Mouse (Mus musculus): ENCODE results near the gene Atg4d. TPM values are rescaled to one million over a fixed set of nuclear protein-coding genes. Genes with fewer than 3 reads are reported as not detected.
"Not testable (repeated sequence)": the region's sequence is repeated elsewhere in the genome, so short reads cannot be mapped to it uniquely, and the experiment has no call there.

The Atg4d gene
- polyA plus RNA-seq (2017; shearing (Covaris generic)) = 10 to 100 TPM; 25.3 to 29.8 TPM

GRCm38 (mm10) chr9:21265000-21265561, at the start of gene Atg4d:
Gene Atg4d (plus strand): TSS chr9:21265293.
- ATAC-seq = peak; percentile 98

GRCm38 (mm10) chr9:21216050-21216841, 48.8 kb upstream of the Atg4d start:
- no peak for ATAC-seq

- no peak for ATAC-seq
Observed at GRCm38 (mm10) chr9:21219820-21220219, 45.3 kb upstream of the Atg4d start.

- peak; percentile 88 for ATAC-seq
Observed at GRCm38 (mm10) chr9:21220490-21221382, 44.4 kb upstream of the Atg4d start.

DNA sequence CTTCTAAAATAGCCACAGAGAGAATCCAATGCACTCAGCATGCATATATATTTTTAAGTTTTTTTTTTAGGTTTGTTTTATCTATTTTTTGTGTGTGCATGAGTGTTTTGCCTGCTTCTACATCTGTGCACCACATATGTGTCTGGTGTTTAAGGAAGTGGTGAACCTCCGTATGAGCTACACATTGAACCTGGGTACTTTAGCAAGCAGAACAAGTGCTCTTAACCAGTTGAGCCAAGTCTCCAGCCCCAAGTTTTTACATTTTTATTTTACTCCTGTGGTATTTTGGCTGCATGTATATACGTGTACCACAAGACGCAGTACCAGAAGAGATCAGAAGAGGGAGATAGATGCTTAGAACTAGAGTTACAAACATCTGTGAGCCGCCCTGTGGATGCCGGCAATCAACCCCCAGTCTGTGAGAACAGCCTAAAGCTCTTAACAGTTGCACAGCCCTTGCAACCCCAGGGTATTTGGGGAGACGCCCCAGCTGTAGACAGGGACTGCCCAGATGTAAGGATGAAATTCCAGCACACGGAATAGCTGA, 43.6 kb upstream of the Atg4d start:
- peak; percentile 75 for ATAC-seq

GRCm38 (mm10) chr9:21223490-21223889, 41.6 kb upstream of the Atg4d start:
- ATAC-seq = not testable (repeated sequence)

GRCm38 (mm10) chr9:21223906-21224305, 41.2 kb upstream of the Atg4d start:
- ATAC-seq = no peak

GRCm38 (mm10) chr9:21224576-21225414, 40.3 kb upstream of the Atg4d start:
- ATAC-seq = peak; percentile 32

DNA sequence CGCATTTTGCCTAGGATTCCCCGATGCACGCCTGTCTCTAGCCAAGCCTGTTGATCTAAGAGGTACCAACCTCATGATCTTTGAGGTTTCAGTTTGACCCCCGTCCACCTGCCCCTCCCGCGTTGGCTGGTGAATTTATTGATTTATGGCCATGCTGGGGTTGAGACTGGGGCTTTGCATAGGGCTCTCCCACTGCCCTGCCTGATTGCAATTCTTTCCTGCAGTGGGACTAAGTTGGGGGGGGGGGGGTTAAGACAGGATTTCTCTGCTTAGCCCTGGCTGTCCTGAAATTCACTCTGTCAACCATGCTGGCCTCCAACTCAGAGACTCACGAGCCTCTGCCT, 39.7 kb upstream of the Atg4d start:
- no peak for ATAC-seq

DNA sequence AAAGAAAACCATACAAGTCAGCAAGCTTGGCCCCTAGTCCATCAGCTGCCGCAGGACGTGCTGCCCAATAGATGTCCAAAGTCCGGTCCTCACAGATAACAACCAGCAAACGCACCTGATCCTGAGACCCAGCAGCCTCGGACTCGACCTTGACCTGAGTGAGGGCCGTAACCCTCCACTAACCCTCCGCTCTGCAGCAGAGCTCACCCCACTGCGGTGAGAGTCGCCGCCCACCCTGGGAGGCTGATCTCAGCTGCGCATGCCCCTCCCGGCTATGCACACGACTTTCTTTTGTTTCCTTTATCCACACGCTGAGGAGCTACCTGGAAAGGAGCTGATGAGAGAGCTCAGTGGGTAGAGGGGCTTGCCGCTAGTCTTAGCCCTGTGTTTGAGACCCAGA, 37.8 kb upstream of the Atg4d start:
- ATAC-seq = peak; percentile 24

DNA sequence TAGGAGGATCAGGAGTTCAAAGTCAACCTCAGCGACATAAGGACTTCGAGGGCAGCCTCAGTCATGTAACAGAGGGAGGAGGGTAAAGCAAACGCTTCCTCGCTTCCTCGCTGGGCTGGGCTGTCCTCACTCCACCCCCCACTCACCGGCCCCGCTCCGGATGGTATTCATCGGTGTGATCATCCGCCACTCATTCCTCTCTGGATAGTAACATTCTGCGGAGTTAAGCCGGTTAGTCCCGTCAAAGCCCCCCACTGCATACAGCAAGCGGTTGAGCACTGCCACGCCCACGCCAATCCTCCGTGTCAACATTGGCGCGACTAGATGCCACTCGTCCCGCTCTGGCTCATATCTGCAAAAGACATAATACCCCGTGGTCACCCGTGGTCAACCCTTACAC, 33.5 kb upstream of the Atg4d start:
- no peak for ATAC-seq

DNA sequence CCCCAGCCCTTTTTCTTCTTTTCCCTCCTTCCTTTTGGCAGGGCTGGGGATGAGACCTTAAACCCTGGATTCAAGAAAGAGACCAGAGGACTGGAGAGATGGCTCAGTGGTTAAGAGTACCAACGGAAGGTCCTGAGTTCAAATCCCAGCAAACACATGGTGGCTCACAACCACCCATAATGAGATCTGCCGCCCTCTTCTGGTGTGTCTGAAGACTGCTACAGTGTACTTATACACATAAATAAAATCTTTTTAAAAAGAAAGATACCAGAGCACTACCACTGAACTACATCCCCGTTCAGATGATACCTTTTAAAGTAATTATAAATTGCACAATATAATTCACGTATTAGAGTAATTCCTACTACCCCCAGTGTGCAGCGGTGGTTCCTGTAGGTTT, 32.2 kb upstream of the Atg4d start:
- no peak for ATAC-seq

DNA sequence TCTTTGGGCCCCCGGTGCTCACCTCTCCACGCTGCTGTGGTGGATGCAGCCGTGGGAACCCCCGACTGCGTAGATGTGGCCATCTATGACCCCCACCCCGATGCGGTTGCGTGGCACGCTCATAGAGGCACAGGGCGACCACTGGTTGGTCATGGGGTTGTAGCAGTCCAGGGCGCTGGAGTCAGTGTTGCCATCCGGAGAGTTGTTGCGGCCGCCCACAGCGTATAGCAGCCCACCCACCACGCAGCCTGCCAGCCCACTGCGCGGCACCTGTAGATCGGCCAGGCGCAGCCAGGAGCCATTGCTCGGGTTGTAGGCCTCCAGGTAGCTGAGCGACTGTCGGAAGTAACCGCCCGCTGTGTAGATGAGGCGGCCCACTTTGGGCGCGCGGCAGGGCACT, 31.7 kb upstream of the Atg4d start:
- ATAC-seq = no peak

- ATAC-seq = no peak
Observed at GRCm38 (mm10) chr9:21233805-21234204, 31.3 kb upstream of the Atg4d start.

DNA sequence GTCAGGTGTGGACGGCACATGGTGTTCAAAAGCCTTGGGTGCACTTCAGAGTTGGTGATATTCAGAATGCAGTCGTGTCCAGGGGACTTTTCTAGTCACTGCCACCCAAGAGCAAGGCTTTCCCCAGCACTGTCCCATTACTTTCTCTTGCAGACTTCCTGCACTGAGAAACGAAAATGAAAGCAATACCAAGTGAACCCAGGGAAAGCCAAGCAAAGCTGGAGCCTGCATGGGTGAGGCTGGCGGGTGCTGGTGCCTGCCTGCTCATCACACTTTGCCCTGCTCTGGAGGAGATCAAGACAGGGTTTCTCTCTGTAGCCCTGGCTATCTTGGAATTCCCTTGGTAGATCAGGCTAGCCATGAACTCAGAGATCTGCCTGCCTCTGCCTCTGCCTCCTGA, 29.8 kb upstream of the Atg4d start:
- ATAC-seq = peak; percentile 61

GRCm38 (mm10) chr9:21236991-21237367, 28.1 kb upstream of the Atg4d start:
- no peak for ATAC-seq

DNA sequence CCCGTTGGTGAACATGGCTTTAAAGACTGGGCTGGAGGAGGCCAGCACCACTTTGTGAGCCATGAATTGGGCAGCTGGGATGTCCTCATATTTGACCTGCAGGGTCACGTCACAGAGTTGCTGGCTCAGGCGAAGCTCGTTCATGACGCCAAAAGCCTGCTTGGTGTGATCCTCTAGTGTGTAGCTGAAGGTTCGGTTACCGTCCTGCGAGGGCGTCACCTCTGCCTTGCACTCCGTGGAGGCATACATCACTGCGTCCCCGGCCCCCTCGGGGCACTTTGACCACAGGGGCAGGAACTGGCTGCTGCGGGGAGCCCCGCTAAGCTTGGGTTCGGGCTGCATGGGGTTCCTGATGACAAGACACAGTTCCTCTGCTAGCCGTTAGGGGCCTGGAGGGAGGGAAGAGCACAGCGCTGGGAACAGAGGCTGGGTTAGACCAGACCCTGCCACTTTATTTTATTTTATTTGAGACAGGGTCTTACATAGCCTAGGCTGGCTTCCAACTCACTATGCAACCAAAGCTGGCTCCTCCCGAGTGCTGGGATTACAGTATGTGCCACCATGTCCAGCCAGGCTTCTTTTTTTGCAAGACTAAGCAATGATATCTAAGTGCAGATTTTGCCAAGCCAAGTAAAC, 27.6 kb upstream of the Atg4d start:
- ATAC-seq = peak; percentile 15

GRCm38 (mm10) chr9:21238004-21238732, 26.9 kb upstream of the Atg4d start:
- no peak for ATAC-seq

DNA sequence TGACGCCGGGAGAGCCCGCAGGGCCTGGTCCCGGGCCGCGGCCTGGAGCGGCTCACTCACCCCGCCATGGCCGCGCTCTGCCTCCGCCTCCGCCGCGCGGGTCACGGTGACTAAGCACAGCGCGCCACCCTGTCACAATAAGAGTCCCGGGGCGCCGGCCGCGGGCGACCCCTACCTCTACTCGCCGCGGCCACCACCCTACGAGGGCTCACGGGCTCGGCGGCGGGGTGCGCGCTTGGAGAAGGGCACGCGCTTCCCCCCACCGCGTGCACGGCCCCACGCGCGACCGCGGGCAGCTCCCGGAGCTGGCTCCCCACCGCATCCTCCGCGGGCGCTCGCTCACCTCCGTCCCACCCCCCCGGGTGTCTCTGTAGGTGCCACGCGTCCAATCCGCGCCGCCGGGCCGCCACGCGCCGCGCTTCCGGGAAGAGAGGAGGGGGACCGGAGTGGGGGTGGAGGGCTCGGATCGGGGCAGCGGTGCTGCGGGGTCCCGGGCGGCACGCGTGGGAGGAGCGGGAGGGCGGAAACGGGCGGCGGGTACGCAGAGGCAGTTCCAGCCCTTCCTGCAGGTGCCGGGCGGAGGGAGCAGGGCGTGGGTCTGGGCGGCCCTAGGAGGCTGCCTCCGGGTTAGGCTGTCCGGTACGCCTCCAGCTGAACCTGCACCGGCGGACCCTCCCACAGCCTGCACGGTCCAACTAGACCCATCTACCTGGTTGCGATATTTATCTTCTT, 26.2 kb upstream of the Atg4d start, which contains the start of gene Keap1:
TSS of gene Keap1 (minus strand) at position 629 of the 732 bp plus-strand sequence.
- ATAC-seq = peak; percentile 68

DNA sequence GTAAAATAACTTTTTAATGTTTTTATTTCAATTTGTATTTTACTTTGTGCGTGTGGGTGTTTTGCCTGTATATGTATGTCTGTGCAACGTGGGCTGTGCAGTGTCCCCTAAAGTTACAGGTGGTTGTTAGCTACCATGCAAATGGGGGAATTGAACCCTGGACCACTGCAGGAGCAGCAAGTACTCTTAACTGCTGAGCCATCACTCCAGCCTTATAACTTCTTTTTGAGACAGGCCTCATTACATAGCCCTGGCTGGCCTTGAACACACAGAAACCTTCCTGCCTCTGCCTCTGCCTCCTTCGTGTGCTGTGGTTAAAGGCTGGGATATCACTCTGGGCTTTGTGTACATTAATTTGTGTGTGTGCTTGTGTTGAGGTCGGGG, 25.6 kb upstream of the Atg4d start:
- no peak for ATAC-seq
